Mouse (Mus musculus): ENCODE results near the gene Pip4k2a. TPM values are rescaled to one million over a fixed set of nuclear protein-coding genes. Genes with fewer than 3 reads are reported as not detected.
A peak's percentile ranks its signal among the peaks of the same experiment; 100 is the strongest.

The Pip4k2a gene
- polyA plus RNA-seq, 1 experiment = 39.5 TPM

DNA sequence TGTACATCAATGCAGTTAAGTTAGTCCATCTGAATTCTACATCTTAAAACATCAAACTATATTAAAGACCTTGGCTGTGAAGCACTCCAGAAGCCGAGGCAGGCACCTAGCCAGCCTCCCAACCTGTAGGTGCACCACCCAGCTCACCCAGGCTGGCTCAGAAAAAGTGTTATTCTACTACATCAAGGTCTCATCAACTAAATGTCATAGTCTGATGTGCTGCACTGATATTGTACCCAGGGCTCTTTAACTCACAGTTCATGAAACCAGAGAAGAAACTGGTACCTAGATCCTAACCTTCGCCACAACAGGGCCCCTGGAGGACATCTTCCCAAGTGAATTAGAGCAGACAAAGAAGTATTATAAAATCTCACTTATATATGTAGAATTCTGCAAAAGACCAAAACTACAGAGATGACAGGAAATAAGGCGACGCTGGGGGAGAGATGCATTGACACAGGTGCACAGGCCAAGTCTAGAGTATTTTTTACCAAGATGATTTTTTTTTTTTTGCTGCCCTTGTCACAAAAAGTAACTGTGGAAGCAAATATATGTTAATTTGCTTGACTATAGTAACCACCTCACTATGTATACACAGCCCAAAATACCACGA is 30.4 kb downstream of the Pip4k2a start:
- peaks cover under 1% of the 10 kb centered on the region; the same call in 1 of the 2 replicates for H3K9me3 ChIP-seq
- TF ChIP-seq GATA1 (IDR thresholded peaks at IDR 0.05; ENCODE audit: borderline replicate concordance, low read length) = no peak
- no peak for TF ChIP-seq FLI1 (IDR thresholded peaks at IDR 0.05; ENCODE audit: low read length)
- H3K36me3 ChIP-seq (replicated peaks; ENCODE audit: low read length) = peaks cover 49% of the 10 kb centered on the region
- no peaks in the 10 kb centered on the region for H3K27me3 ChIP-seq (replicated peaks)
- no peak overlapping the region for H3K4me3 ChIP-seq (replicated peaks)
- H3K4me1 ChIP-seq = peaks cover 90% of the 10 kb centered on the region

DNA sequence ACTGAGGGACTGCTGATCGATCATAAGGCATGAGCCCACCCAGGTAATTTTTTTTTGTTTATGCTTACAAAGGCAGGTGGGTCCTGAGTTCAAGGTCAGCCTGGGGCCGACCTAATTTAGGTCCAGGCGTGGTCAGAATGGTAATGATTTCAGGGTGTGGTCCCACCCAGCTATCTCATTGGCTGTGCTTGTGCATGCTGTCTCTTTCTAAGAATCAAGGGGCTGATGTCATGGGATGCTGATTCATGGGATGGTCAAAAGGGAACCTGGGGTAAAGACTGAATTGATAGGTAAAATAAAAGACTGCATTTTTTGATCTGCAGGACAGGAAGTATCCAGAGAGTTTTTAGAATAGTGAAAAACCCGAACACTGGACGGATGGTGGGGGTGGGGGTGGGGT is 31.4 kb downstream of the Pip4k2a start:
- Histone ChIP-seq H3K36me3 (replicated peaks; ENCODE audit: low read length) (peaks cover 51% of the 10 kb centered on the region), H3K4me3 (replicated peaks) (no peak overlapping the region), H3K27me3 (replicated peaks) (no peaks in the 10 kb centered on the region), H3K4me1 (peaks cover 90% of the 10 kb centered on the region), H3K9me3 (no peaks in the 10 kb centered on the region)
- no peak for TF ChIP-seq GATA1 (IDR thresholded peaks at IDR 0.05; ENCODE audit: borderline replicate concordance, low read length)
- no peak for TF ChIP-seq FLI1 (IDR thresholded peaks at IDR 0.05; ENCODE audit: low read length)

DNA sequence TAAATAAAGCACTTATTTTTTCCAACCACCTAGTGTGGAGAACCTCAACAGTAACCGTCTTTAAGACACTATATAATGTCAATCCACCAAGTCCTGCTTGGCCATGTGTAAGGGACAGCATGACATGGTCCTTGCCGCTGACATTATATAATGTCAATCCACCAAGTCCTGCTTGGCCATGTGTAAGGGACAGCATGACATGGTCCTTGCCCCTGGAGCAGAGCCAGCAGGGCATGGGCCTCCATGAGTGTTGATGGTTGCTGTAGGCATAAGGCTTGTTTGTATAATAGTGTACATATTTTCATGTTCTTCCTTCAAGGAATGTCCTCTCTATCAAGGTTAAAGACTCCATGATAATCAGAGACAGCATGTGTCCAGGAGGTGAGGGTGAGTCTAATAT is 32.0 kb downstream of the Pip4k2a start:
- peaks cover 90% of the 10 kb centered on the region for H3K4me1 ChIP-seq
- peaks cover 51% of the 10 kb centered on the region for H3K36me3 ChIP-seq (replicated peaks; ENCODE audit: low read length)

DNA sequence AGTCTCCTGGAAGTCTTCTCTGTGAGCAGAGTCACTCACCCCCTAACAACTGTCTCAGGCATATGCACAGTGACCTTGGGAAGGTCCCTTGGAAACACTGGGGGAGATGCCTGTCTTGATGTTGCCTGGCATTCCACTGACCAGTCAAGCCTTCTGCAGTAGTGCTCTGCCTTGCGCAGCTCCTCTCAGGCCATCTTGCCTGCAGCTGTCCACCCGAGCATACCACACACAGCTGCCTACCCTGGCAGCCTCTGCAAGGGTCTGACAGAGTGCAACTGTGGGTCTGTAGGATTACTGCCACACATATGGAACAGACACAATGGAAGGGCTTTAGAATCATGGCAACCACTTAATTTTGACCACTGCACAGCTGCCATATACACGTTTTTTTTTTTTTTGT is 32.8 kb downstream of the Pip4k2a start:
- Histone ChIP-seq H3K4me3 (replicated peaks) (peak overlapping the region; percentile 55), H3K36me3 (replicated peaks; ENCODE audit: low read length) (peaks cover 51% of the 10 kb centered on the region), H3K4me1 (peaks cover 90% of the 10 kb centered on the region), H3K9me3 (no peaks in the 10 kb centered on the region), H3K27me3 (replicated peaks) (no peaks in the 10 kb centered on the region)
- no peak for TF ChIP-seq GATA1 (IDR thresholded peaks at IDR 0.05; ENCODE audit: borderline replicate concordance, low read length)
- TF ChIP-seq FLI1 (IDR thresholded peaks at IDR 0.05; ENCODE audit: low read length) = no peak

More for the DNA sequence above, 32.0 kb downstream of the Pip4k2a start:
- H3K27me3 ChIP-seq (replicated peaks) = no peaks in the 10 kb centered on the region
- H3K9me3 ChIP-seq = no peaks in the 10 kb centered on the region
- TF ChIP-seq GATA1 (IDR thresholded peaks at IDR 0.05; ENCODE audit: borderline replicate concordance, low read length) (no peak), FLI1 (IDR thresholded peaks at IDR 0.05; ENCODE audit: low read length) (no peak)
- H3K4me3 ChIP-seq (replicated peaks) = no peak overlapping the region

DNA sequence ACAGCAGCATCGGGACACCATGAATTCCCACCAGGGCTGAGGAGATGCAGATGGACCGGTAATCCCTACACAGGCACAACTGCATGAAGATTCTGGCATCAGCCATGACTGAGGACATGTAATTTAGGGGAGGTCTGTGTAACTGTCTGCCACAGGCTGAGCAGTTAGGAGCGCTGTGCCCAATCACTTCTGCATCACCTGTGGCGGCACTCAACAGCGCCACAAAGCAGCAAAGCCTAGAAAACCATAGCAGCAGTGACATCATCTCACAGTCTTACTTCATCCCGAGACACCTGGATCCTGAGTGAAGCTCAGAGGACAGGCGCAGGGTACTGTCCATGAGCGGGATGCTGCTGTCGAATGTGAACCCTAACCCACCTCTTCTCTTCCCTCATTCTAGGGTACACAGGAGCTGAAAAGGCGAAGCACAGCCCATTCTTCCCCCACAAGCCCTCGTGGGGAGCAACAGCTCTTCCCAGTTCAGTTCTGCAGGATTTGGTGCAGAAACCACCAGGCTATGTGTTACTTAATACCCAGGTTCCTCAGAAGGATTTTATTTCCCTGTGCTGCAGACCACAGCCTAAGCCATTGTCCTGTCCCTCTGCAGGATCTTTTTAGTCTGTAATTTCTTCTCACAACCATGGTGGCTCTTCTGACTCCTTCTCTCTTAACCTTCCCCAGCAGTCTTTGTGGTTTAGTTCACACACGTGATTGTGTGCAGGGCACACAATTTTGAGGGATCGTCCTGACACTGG is 34.5 kb downstream of the Pip4k2a start:
- Histone ChIP-seq H3K36me3 (replicated peaks; ENCODE audit: low read length) (peaks cover 52% of the 10 kb centered on the region), H3K27me3 (replicated peaks) (no peaks in the 10 kb centered on the region), H3K9me3 (no peaks in the 10 kb centered on the region), H3K4me3 (replicated peaks) (peak overlapping the region; percentile 42), H3K4me1 (peaks cover 90% of the 10 kb centered on the region)
- TF ChIP-seq GATA1 (IDR thresholded peaks at IDR 0.05; ENCODE audit: borderline replicate concordance, low read length) (no peak), FLI1 (IDR thresholded peaks at IDR 0.05; ENCODE audit: low read length) (no peak)

DNA sequence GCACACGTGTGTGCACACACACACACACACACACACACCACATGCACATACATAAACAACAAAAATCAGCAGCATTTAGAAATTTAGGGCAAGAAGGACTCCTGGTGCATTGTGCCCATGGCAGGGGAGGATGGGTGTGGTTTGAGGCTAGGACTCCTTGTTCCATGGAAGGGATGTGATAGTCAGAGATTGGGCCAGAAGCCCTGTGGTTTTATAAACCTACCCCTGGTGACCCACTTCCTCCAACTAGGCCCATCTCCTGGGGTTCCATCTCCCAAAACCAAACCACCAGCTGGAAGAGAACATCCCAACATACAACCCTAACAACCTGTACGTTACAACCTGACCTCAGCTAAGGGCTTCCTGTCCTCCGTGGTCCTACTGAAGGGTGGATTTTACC is 35.4 kb downstream of the Pip4k2a start:
- TF ChIP-seq FLI1 (IDR thresholded peaks at IDR 0.05; ENCODE audit: low read length) (no peak), GATA1 (IDR thresholded peaks at IDR 0.05; ENCODE audit: borderline replicate concordance, low read length) (no peak)
- H3K9me3 ChIP-seq = no peaks in the 10 kb centered on the region
- H3K27me3 ChIP-seq (replicated peaks) = no peaks in the 10 kb centered on the region
- H3K4me3 ChIP-seq (replicated peaks) = peak overlapping the region; percentile 59
- H3K36me3 ChIP-seq (replicated peaks; ENCODE audit: low read length) = peaks cover 48% of the 10 kb centered on the region
- peaks cover 94% of the 10 kb centered on the region for H3K4me1 ChIP-seq

DNA sequence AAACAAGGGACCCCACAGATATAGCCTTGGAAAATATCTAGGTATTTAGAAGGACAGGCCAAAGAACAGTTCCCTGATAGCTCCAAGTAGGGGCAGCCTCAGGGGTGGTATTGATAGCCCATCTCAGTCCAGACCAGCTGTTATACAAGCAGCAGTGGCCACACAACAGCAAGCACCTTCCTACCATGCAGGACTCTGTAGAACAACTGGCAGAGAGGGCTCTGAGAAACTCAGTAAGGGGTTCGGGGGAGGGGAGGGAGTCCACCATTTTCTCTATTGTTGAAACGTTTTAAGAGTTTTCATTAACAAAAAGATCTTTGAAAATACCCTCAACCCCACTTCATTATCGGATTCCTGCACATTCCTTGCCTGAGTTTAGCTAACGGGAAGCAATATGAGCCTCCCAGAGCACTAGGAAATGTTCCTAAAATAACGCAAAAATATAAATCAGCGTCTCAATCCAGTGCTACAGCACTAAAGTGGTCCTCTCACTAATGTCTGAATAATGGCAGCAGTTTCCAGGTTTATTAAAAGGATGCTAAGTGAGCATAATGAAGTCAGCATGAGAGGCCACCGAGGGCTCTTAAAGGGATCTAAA is 37.5 kb downstream of the Pip4k2a start:
- Histone ChIP-seq H3K36me3 (replicated peaks; ENCODE audit: low read length) (peaks cover 36% of the 10 kb centered on the region), H3K4me1 (peaks cover 97% of the 10 kb centered on the region), H3K27me3 (replicated peaks) (no peaks in the 10 kb centered on the region), H3K9me3 (no peaks in the 10 kb centered on the region), H3K4me3 (replicated peaks) (no peak overlapping the region)
- TF ChIP-seq FLI1 (IDR thresholded peaks at IDR 0.05; ENCODE audit: low read length) (no peak), GATA1 (IDR thresholded peaks at IDR 0.05; ENCODE audit: borderline replicate concordance, low read length) (no peak)

DNA sequence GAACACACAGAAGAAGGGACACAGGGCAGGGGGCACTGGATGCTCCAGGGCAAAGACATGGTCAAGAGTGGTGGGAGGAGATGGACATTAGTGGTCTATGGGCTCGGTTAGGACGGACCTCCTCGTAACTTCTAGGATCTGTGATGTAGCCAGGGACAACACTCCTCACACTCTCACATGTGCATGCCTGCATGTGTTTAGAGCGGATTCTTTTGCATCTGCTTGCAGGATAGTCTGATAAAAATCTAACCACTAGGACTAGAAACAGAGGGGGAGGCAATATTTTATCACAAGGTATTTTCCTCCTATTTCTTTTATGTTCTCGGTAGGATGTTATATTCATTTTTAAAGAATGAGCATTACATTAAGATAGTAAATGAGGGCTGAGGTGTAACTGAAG is 38.4 kb downstream of the Pip4k2a start:
- no peak for TF ChIP-seq FLI1 (IDR thresholded peaks at IDR 0.05; ENCODE audit: low read length)
- no peak for TF ChIP-seq GATA1 (IDR thresholded peaks at IDR 0.05; ENCODE audit: borderline replicate concordance, low read length)
- H3K36me3 ChIP-seq (replicated peaks; ENCODE audit: low read length) = peaks cover 30% of the 10 kb centered on the region
- H3K4me1 ChIP-seq = peaks cover 98% of the 10 kb centered on the region
- H3K9me3 ChIP-seq = no peaks in the 10 kb centered on the region
- H3K27me3 ChIP-seq (replicated peaks) = no peaks in the 10 kb centered on the region
- peak overlapping the region; percentile 57 for H3K4me3 ChIP-seq (replicated peaks)

DNA sequence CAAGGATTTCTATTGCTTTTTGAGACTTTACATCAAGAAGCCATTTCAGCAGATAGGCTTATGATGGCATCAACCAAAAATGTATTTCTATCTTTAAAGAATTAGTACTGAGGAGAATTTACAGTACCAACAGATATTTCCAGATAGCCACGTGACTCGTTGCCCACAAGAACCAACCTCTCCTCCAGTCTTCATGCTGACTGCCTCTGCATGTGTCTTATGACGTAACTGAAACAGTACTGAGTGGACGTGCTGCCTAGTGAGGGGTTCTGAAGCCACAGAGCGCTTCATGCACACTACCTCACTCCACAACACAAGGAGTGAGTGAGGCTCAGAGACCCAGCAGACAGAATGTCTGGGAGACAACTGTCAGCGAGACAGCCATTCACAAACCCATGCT is 38.9 kb downstream of the Pip4k2a start:
- peaks cover 30% of the 10 kb centered on the region for H3K36me3 ChIP-seq (replicated peaks; ENCODE audit: low read length)
- peak overlapping the region; percentile 86 for H3K4me3 ChIP-seq (replicated peaks)
- no peaks in the 10 kb centered on the region for H3K27me3 ChIP-seq (replicated peaks)
- H3K4me1 ChIP-seq = peaks cover 100% of the 10 kb centered on the region
- H3K9me3 ChIP-seq = no peaks in the 10 kb centered on the region
- TF ChIP-seq GATA1 (IDR thresholded peaks at IDR 0.05; ENCODE audit: borderline replicate concordance, low read length) = no peak
- TF ChIP-seq FLI1 (IDR thresholded peaks at IDR 0.05; ENCODE audit: low read length) = no peak

DNA sequence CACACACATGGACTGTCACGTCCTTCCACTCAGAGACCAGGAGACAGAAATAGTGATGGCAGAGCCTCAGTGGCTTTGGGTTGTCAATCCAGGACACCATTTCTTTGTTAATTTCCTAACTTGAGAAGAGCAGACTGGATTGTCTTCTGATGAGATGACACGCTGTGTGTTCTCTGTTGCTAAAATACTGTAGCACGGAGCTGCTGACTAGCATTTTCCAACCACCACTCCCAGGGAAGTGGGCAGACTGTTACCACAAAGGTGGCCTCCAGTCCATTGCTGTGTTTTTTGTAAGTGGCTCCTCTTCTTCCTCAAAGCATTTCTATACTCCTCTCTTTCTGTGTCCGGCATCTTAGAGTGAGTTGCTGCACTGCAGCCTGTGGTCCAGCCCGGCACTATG is 39.4 kb downstream of the Pip4k2a start:
- Histone ChIP-seq H3K9me3 (no peaks in the 10 kb centered on the region), H3K36me3 (replicated peaks; ENCODE audit: low read length) (peaks cover 26% of the 10 kb centered on the region), H3K4me3 (replicated peaks) (peak overlapping the region; percentile 80), H3K27me3 (replicated peaks) (no peaks in the 10 kb centered on the region), H3K4me1 (peaks cover 100% of the 10 kb centered on the region)
- no peak for TF ChIP-seq FLI1 (IDR thresholded peaks at IDR 0.05; ENCODE audit: low read length)
- TF ChIP-seq GATA1 (IDR thresholded peaks at IDR 0.05; ENCODE audit: borderline replicate concordance, low read length) = no peak

Measured in megakaryocyte, embryonic 14.5 days (primary cell).